Mouse (Mus musculus): Measurements from ENCODE around the gene Exoc7.
"Not testable (repeated sequence)": the region's sequence is repeated elsewhere in the genome, so short reads cannot be mapped to it uniquely, and the experiment has no call there.

Gene Exoc7

GRCm38 (mm10) chr11:116282089-116282488 lies 24.9 kb downstream of the Exoc7 start:
- ATAC-seq (ENCODE audit: insufficient number of reproducible peaks, low FRiP score, low TSS enrichment), result no peak

GRCm38 (mm10) chr11:116281671-116282070 lies 25.4 kb downstream of the Exoc7 start:
- no peak for ATAC-seq (ENCODE audit: insufficient number of reproducible peaks, low FRiP score, low TSS enrichment)

- no peak for ATAC-seq (ENCODE audit: insufficient number of reproducible peaks, low FRiP score, low TSS enrichment)
These were observed 26.0 kb downstream of the Exoc7 start, which contains the start of gene Galr2 for GRCm38 (mm10) chr11:116280751-116281663. Gene Galr2 (plus strand): TSS chr11:116280939.

- not testable (repeated sequence) for ATAC-seq (ENCODE audit: insufficient number of reproducible peaks, low FRiP score, low TSS enrichment)
These were observed 29.8 kb downstream of the Exoc7 start for GRCm38 (mm10) chr11:116277184-116277583.

GRCm38 (mm10) chr11:116274045-116274666 lies 32.9 kb downstream of the Exoc7 start, which contains the start of gene Srp68:
Gene Srp68 (minus strand): TSS chr11:116274217.
- peak; percentile 99 for ATAC-seq (ENCODE audit: insufficient number of reproducible peaks, low FRiP score, low TSS enrichment)

GRCm38 (mm10) chr11:116273469-116274044 lies 33.5 kb downstream of the Exoc7 start:
- no peak for ATAC-seq (ENCODE audit: insufficient number of reproducible peaks, low FRiP score, low TSS enrichment)

- ATAC-seq (ENCODE audit: insufficient number of reproducible peaks, low FRiP score, low TSS enrichment), result no peak
These were observed 34.2 kb downstream of the Exoc7 start for GRCm38 (mm10) chr11:116272589-116273468.

GRCm38 (mm10) chr11:116269560-116269959 lies 37.5 kb downstream of the Exoc7 start:
- ATAC-seq (ENCODE audit: insufficient number of reproducible peaks, low FRiP score, low TSS enrichment), result no peak

- no peak for ATAC-seq (ENCODE audit: insufficient number of reproducible peaks, low FRiP score, low TSS enrichment)
These were observed 38.7 kb downstream of the Exoc7 start for GRCm38 (mm10) chr11:116268313-116268712.

GRCm38 (mm10) chr11:116267637-116268036 lies 39.4 kb downstream of the Exoc7 start:
- ATAC-seq (ENCODE audit: insufficient number of reproducible peaks, low FRiP score, low TSS enrichment), result no peak

- no peak for ATAC-seq (ENCODE audit: insufficient number of reproducible peaks, low FRiP score, low TSS enrichment)
These were observed 41.2 kb downstream of the Exoc7 start for GRCm38 (mm10) chr11:116265850-116266249.

- no peak for ATAC-seq (ENCODE audit: insufficient number of reproducible peaks, low FRiP score, low TSS enrichment)
These were observed 41.7 kb downstream of the Exoc7 start for GRCm38 (mm10) chr11:116265352-116265751.

- ATAC-seq (ENCODE audit: insufficient number of reproducible peaks, low FRiP score, low TSS enrichment), result no peak
These were observed 46.8 kb downstream of the Exoc7 start for GRCm38 (mm10) chr11:116260259-116260658.

GRCm38 (mm10) chr11:116259461-116259860 lies 47.6 kb downstream of the Exoc7 start:
- ATAC-seq (ENCODE audit: insufficient number of reproducible peaks, low FRiP score, low TSS enrichment), result no peak

- ATAC-seq (ENCODE audit: insufficient number of reproducible peaks, low FRiP score, low TSS enrichment), result no peak
These were observed 50.9 kb downstream of the Exoc7 start for GRCm38 (mm10) chr11:116255982-116256675.

GRCm38 (mm10) chr11:116255090-116255981 lies 51.7 kb downstream of the Exoc7 start:
- ATAC-seq (ENCODE audit: insufficient number of reproducible peaks, low FRiP score, low TSS enrichment), result no peak

- ATAC-seq (ENCODE audit: insufficient number of reproducible peaks, low FRiP score, low TSS enrichment), result no peak
These were observed 52.4 kb downstream of the Exoc7 start for GRCm38 (mm10) chr11:116254627-116255026.

GRCm38 (mm10) chr11:116253076-116253600 lies 53.9 kb downstream of the Exoc7 start:
- ATAC-seq (ENCODE audit: insufficient number of reproducible peaks, low FRiP score, low TSS enrichment), result no peak

Data from cerebellum, adult (tissue).